Mouse (Mus musculus) heart, embryonic 15.5 days (tissue): ENCODE data around the gene Caly. TPM values are rescaled to one million over a fixed set of nuclear protein-coding genes. Genes with fewer than 3 reads are reported as not detected.

Experiments used
- ATAC-seq: fragments of 200-750 bp; cut with Nextera tagmentation; replicated peaks from 2 replicates; pipeline ENCODE4 v1.8.0; 2017; ENCODE audit warnings: low read depth, moderate TSS enrichment; ENCODE audit not compliant: insufficient number of reproducible peaks, insufficient read depth, low FRiP score
- H3K27ac ChIP-seq: fragments of 300-500 bp; sonication (generic); 2 replicates; pipeline ENCODE4 v1.5.1; 2015; ENCODE audit warnings: mild to moderate bottlenecking, inconsistent platforms
- H3K27me3 ChIP-seq: fragments of 300-500 bp; sonication (generic); 2 replicates; pipeline ENCODE4 v1.6.1; 2015; ENCODE audit warnings: inconsistent platforms
- H3K36me3 ChIP-seq: fragments of 300-500 bp; sonication (generic); 2 replicates; pipeline ENCODE4 v1.6.1; 2015; ENCODE audit warnings: mild to moderate bottlenecking, inconsistent platforms
- H3K4me1 ChIP-seq: fragments of 300-500 bp; sonication (generic); replicated peaks from 2 replicates; pipeline ENCODE4 v1.6.1; 2015; ENCODE audit warnings: inconsistent platforms
- H3K4me2 ChIP-seq: fragments of 300-500 bp; sonication (generic); 2 replicates; pipeline ENCODE4 v1.6.1; 2015; ENCODE audit warnings: inconsistent platforms, mild to moderate bottlenecking, moderate library complexity
- H3K4me3 ChIP-seq: fragments of 300-500 bp; sonication (generic); 2 replicates; pipeline ENCODE4 v1.5.1; 2015; ENCODE audit warnings: mild to moderate bottlenecking, inconsistent platforms
- H3K9ac ChIP-seq: fragments of 300-500 bp; sonication (generic); 2 replicates; pipeline ENCODE4 v1.6.1; 2015; ENCODE audit warnings: mild to moderate bottlenecking, inconsistent platforms
- H3K9me3 ChIP-seq: fragments of 300-500 bp; sonication (generic); replicated peaks from 2 replicates; pipeline ENCODE4 v1.6.1; 2016; ENCODE audit warnings: inconsistent platforms
- WGBS: fragments of 180-500 bp; shearing (Covaris S2); methylation state at CpG from one replicate; pipeline ENCODE4 v1.1.7; 2015; ENCODE audit warnings: mixed read lengths; 5-methylcytosine and 5-hydroxymethylcytosine counted together
- polyA plus RNA-seq: library from polyadenylated mRNA; unstranded; fragments of >200 nt; fragmentation: Nextera tagmentation; extraction: Ambion mirVana; gene quantifications from 2 replicates; pipeline ENCODE4 v1.2.1, GENCODE M21; 2015

The Caly gene
- polyA plus RNA-seq, 1 experiment from 2014 or later, result 0.45 TPM

GRCm38 (mm10) chr7:140115583-140116328 lies 33.4 kb upstream of the Caly start, which contains the start of gene Paox:
Gene Paox (plus strand): TSS chr7:140115799.
- H3K27ac ChIP-seq, result peak within 1 kb of the TSS; percentile 90
- H3K4me1 ChIP-seq, result 0 out of 2 replicates have a peak, but pooled peaks cover 3% of the 10 kb centered on the region
- peak within 1 kb of the TSS; percentile 77 for H3K4me3 ChIP-seq
- H3K4me2 ChIP-seq, result peak within 1 kb of the TSS; percentile 71
- peak; percentile 79 for ATAC-seq
- H3K27me3 ChIP-seq, result no peaks in the 10 kb centered on the region
- 2% methylated on average over 23 of the region's 23 CpGs for WGBS
- no peaks in the 10 kb centered on the region for H3K9me3 ChIP-seq
- H3K9ac ChIP-seq, result peak within 1 kb of the TSS; percentile 78
- H3K36me3 ChIP-seq, result peaks cover 21% of the 10 kb centered on the region

GRCm38 (mm10) chr7:140111943-140112342 lies 29.6 kb upstream of the Caly start:
- H3K36me3 ChIP-seq, result peaks cover 58% of the 10 kb centered on the region
- H3K27me3 ChIP-seq, result no peaks in the 10 kb centered on the region
- no peak overlapping the region for H3K27ac ChIP-seq
- no peaks in the 10 kb centered on the region for H3K9me3 ChIP-seq
- H3K4me2 ChIP-seq, result no peak overlapping the region
- no peak for ATAC-seq
- 62% methylated on average over 3 of the region's 3 CpGs for WGBS
- no peak overlapping the region for H3K9ac ChIP-seq
- H3K4me1 ChIP-seq, result 0 out of 2 replicates have a peak, but pooled peaks cover 3% of the 10 kb centered on the region
- no peak overlapping the region for H3K4me3 ChIP-seq

- Histone ChIP-seq H3K9ac (no peak overlapping the region), H3K9me3 (no peaks in the 10 kb centered on the region), H3K4me2 (no peak overlapping the region), H3K4me3 (no peak overlapping the region), H3K27ac (no peak overlapping the region), H3K36me3 (peaks cover 32% of the 10 kb centered on the region), H3K4me1 (peaks cover 17% of the 10 kb centered on the region), H3K27me3 (no peaks in the 10 kb centered on the region)
- 80% methylated on average over 4 of the region's 4 CpGs for WGBS
- ATAC-seq, result no peak
Measured at GRCm38 (mm10) chr7:140104009-140104408, 21.7 kb upstream of the Caly start.

- Histone ChIP-seq H3K9me3 (no peaks in the 10 kb centered on the region), H3K4me1 (peaks cover 17% of the 10 kb centered on the region), H3K9ac (peak within 1 kb of the TSS; percentile 69), H3K27me3 (no peaks in the 10 kb centered on the region), H3K27ac (peak within 1 kb of the TSS; percentile 92), H3K4me3 (peak within 1 kb of the TSS; percentile 59), H3K4me2 (peak within 1 kb of the TSS; percentile 76), H3K36me3 (peaks cover 16% of the 10 kb centered on the region)
- under 1% methylated on average over 30 of the region's 30 CpGs for WGBS
- ATAC-seq, result peak; percentile 91
Measured at GRCm38 (mm10) chr7:140101993-140102860, 19.9 kb upstream of the Caly start, which contains the start of gene Fuom. Gene Fuom (minus strand): TSS chr7:140102441.

GRCm38 (mm10) chr7:140101498-140101897 lies 19.1 kb upstream of the Caly start:
- 69% methylated on average over 10 of the region's 10 CpGs for WGBS

GRCm38 (mm10) chr7:140098466-140098865 lies 16.1 kb upstream of the Caly start:
- Histone ChIP-seq H3K4me1 (peaks cover 29% of the 10 kb centered on the region), H3K9me3 (no peaks in the 10 kb centered on the region), H3K4me3 (no peak overlapping the region), H3K4me2 (no peak overlapping the region), H3K27ac (no peak overlapping the region), H3K9ac (no peak overlapping the region), H3K36me3 (no peaks in the 10 kb centered on the region), H3K27me3 (no peaks in the 10 kb centered on the region)
- 60% methylated on average over 1 of the region's 1 CpGs for WGBS
- ATAC-seq, result no peak

More at GRCm38 (mm10) chr7:140101498-140101897, 19.1 kb upstream of the Caly start:
- no peaks in the 10 kb centered on the region for H3K9me3 ChIP-seq
- H3K4me1 ChIP-seq, result peaks cover 17% of the 10 kb centered on the region
- no peak; the same call in 1 of the 2 replicates for ATAC-seq
- H3K4me3 ChIP-seq, result peak overlapping the region; percentile 59
- H3K27ac ChIP-seq, result peak overlapping the region; percentile 92
- H3K36me3 ChIP-seq, result peaks cover 10% of the 10 kb centered on the region
- H3K4me2 ChIP-seq, result peak overlapping the region; percentile 76
- H3K9ac ChIP-seq, result peak overlapping the region; percentile 69
- no peaks in the 10 kb centered on the region for H3K27me3 ChIP-seq

GRCm38 (mm10) chr7:140096055-140096454 lies 13.7 kb upstream of the Caly start:
- H3K4me3 ChIP-seq, result no peak overlapping the region
- H3K27ac ChIP-seq, result no peak overlapping the region
- no peaks in the 10 kb centered on the region for H3K9me3 ChIP-seq
- no peaks in the 10 kb centered on the region for H3K27me3 ChIP-seq
- no peaks in the 10 kb centered on the region for H3K36me3 ChIP-seq
- no peak overlapping the region for H3K9ac ChIP-seq
- H3K4me1 ChIP-seq, result peaks cover 17% of the 10 kb centered on the region
- ATAC-seq, result no peak
- no peak overlapping the region for H3K4me2 ChIP-seq

GRCm38 (mm10) chr7:140095556-140095955 lies 13.2 kb upstream of the Caly start:
- Histone ChIP-seq H3K4me3 (no peak overlapping the region), H3K4me1 (peaks cover 12% of the 10 kb centered on the region), H3K9ac (no peak overlapping the region), H3K4me2 (no peak overlapping the region), H3K9me3 (no peaks in the 10 kb centered on the region), H3K36me3 (no peaks in the 10 kb centered on the region), H3K27me3 (no peaks in the 10 kb centered on the region), H3K27ac (no peak overlapping the region)
- WGBS, result 29% methylated on average over 1 of the region's 1 CpGs
- no peak for ATAC-seq

GRCm38 (mm10) chr7:140094954-140095353 lies 12.6 kb upstream of the Caly start:
- 38% methylated on average over 5 of the region's 5 CpGs for WGBS
- ATAC-seq, result 0 out of 2 replicates have a peak, but pooled peaks have one; percentile 37
- Histone ChIP-seq H3K36me3 (no peaks in the 10 kb centered on the region), H3K27me3 (no peaks in the 10 kb centered on the region), H3K4me2 (no peak overlapping the region), H3K9ac (no peak overlapping the region), H3K27ac (no peak overlapping the region), H3K4me1 (peaks cover 12% of the 10 kb centered on the region), H3K4me3 (no peak overlapping the region), H3K9me3 (no peaks in the 10 kb centered on the region)

GRCm38 (mm10) chr7:140092924-140093528 lies 10.7 kb upstream of the Caly start, which contains the start of gene Prap1:
Gene Prap1 (plus strand): TSS chr7:140093395.
- no peak within 1 kb of the TSS for H3K27ac ChIP-seq
- no peak for ATAC-seq

GRCm38 (mm10) chr7:140090601-140091000 lies 8.3 kb upstream of the Caly start:
- Histone ChIP-seq H3K4me1 (peaks cover 11% of the 10 kb centered on the region), H3K4me2 (no peak overlapping the region)

More at GRCm38 (mm10) chr7:140092924-140093528, 10.7 kb upstream of the Caly start, which contains the start of gene Prap1:
- no peak within 1 kb of the TSS for H3K9ac ChIP-seq
- no peak within 1 kb of the TSS for H3K4me3 ChIP-seq
- WGBS, result 75% methylated on average over 5 of the region's 5 CpGs
- peaks cover 12% of the 10 kb centered on the region for H3K4me1 ChIP-seq
- no peak within 1 kb of the TSS for H3K4me2 ChIP-seq
- H3K36me3 ChIP-seq, result no peaks in the 10 kb centered on the region
- no peaks in the 10 kb centered on the region for H3K9me3 ChIP-seq
- H3K27me3 ChIP-seq, result no peaks in the 10 kb centered on the region

More at GRCm38 (mm10) chr7:140090601-140091000, 8.3 kb upstream of the Caly start:
- H3K27me3 ChIP-seq, result no peaks in the 10 kb centered on the region
- H3K27ac ChIP-seq, result no peak overlapping the region
- H3K36me3 ChIP-seq, result no peaks in the 10 kb centered on the region
- no peak overlapping the region for H3K4me3 ChIP-seq
- no peak overlapping the region for H3K9ac ChIP-seq
- 73% methylated on average over 10 of the region's 10 CpGs for WGBS
- H3K9me3 ChIP-seq, result no peaks in the 10 kb centered on the region
- ATAC-seq, result no peak
